Mouse (Mus musculus): Measurements from ENCODE around the gene Trim29. TPM values are rescaled to one million over a fixed set of nuclear protein-coding genes. Genes with fewer than 3 reads are reported as not detected.
A peak's percentile ranks its signal among the peaks of the same experiment; 100 is the strongest.

Gene Trim29
- polyA plus RNA-seq, 1 experiment, result 62.9 TPM

DNA sequence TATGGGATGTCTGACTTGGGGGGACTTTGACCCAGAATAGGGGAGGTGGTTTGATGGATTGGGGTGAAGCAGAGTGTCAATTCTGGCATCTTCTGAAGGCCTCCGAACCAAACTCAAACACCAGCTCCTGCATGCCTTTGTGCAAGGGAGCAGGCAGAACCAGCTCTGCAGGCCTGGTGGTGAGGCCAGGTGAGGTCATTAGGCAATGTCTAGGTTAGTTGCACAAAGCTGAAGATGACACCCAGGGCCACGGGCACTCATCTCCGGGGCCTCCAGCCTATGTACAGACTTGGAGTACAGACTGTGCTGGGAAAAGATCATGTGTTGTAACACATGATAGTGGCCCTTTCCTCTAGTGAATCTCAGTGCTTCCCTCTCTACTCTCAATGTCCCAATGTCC is 3.2 kb downstream of the Trim29 start:
- no peak for DNase-seq (ENCODE audit: low spot score)

GRCm38 (mm10) chr9:43315320-43315950 is 4.8 kb downstream of the Trim29 start:
- DNase-seq (ENCODE audit: low spot score), result no peak

GRCm38 (mm10) chr9:43316466-43316865 is 5.8 kb downstream of the Trim29 start:
- no peak for DNase-seq (ENCODE audit: low spot score)

DNA sequence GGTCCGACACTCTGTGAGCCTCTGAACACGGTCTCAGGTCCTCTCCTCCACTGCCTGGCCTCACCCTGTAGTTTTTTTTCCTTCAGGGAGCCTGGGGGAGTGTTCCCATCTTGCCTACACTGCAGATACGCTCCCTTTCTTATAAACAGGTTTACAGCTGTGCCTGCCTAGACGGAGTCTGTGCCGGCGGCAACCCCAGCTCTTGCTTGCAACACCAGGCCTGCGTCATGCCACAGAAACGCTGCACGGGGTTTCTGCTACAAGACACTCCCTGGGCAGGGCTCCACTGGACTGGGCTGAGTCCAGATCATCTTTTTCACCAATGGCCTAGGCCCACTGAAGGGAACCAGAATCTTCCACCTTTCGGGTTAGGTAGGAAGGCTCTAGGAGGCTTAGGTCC is 8.0 kb downstream of the Trim29 start:
- DNase-seq (ENCODE audit: low spot score), result no peak

DNA sequence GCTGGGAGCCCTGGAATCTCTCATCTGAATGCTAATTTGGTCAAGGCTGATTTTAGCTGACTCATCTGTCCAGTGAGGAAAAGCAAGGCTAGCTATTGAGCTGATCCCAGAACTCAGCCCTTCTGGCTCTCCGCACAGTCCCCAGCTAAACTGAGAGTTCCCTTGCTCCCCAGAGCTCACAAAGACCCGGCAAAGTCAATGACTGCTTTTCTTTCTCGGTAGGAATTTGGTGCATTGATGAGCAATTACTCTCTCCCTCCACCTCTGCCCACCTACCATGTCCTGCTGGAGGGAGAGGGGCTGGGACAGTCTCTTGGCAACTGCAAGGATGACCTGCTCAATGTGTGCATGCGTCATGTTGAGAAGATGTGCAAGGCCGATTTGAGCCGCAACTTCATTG is 11.3 kb downstream of the Trim29 start:
- DNase-seq (ENCODE audit: low spot score), result no peak

GRCm38 (mm10) chr9:43322666-43323065 is 12.0 kb downstream of the Trim29 start:
- DNase-seq (ENCODE audit: low spot score), result no peak

DNA sequence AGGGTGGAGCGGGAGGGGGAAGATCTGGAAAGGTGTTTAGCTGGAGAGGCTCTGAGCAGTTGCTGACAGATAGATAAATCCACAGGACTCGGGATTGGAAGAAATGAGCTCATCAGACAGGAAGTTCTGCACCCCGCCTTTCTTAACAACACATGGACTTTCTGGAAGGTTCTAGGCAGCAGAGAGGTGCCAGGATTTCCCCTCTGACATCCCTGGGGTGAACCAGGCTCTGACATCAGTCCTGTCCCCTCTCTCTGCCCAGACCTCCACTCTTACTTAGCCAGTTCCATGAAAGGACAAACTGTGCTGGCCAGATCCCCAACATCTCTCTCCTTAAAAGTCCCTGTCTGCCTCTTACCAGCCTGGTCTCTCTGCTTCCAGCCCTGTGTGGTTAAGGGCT is 14.8 kb downstream of the Trim29 start:
- DNase-seq (ENCODE audit: low spot score), result no peak

- peak; percentile 52 for DNase-seq (ENCODE audit: low spot score)
These were observed 15.5 kb downstream of the Trim29 start for GRCm38 (mm10) chr9:43326015-43326631.

- DNase-seq (ENCODE audit: low spot score), result no peak
These were observed 16.8 kb downstream of the Trim29 start for GRCm38 (mm10) chr9:43327182-43328129.

- DNase-seq (ENCODE audit: low spot score), result no peak
These were observed 19.8 kb downstream of the Trim29 start for GRCm38 (mm10) chr9:43330426-43330825.

- DNase-seq (ENCODE audit: low spot score), result no peak
These were observed 21.1 kb downstream of the Trim29 start for GRCm38 (mm10) chr9:43331476-43332471.

DNA sequence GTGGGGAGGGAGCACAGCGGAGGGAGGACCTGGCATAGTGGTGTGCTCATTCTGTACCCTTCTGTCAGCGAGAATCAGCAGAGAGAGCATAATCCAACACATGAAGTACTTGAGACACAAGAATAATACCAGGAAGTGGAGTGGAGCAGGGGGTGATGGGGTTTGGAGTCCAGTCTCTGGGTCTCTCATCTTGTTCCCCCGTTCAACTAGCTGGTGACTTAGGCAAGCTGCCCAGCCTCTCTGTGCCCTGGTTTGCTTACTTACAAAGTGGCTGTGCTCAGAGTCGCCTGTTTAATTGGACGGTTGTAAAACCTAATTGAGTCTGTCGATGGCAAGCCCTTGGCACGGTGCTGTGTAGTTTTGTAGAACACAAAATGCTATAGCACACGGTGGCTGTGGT is 23.8 kb downstream of the Trim29 start:
- no peak for DNase-seq (ENCODE audit: low spot score)

- DNase-seq (ENCODE audit: low spot score), result no peak
These were observed 27.0 kb downstream of the Trim29 start for GRCm38 (mm10) chr9:43337636-43338035.

DNA sequence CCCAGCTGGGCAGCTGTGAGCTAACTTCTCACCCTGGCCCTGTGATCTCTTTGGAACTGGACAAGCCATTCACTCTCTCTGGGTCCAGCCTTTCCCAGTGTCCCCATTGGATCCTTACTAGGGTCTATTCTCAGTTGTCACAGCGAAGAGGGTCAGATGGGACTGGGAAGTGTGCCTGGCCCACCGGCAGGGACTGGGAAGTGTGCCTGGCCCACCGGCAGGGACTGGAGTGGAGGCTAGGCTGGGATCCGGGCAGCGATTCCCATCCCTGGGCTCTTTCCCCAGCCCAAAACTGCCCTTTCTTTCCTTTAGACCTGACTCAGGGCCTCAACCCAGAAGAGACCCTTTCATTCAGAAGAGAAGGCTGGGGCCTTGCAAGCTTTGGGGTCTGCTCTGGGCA is 27.4 kb downstream of the Trim29 start:
- DNase-seq (ENCODE audit: low spot score), result no peak

DNA sequence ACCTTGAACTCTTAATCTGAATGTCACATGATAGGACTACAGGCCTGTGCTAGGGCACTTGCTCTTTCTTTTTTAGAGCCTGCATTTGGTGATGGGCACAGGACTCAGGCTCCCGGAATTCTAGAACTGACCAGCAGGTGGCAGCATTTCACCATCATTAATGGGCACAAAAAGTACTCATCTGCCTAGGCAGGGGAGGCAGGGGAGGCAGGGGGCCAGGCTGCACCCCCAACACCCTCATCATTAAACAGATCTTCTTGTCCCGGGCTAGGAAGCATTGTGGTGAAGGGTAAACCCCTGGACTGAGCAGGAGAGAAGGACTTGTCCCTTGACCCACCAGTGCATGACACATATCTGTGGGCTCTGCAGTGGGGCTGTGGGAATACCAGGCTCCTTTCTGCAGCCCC is 29.0 kb downstream of the Trim29 start:
- DNase-seq (ENCODE audit: low spot score), result no peak

DNA sequence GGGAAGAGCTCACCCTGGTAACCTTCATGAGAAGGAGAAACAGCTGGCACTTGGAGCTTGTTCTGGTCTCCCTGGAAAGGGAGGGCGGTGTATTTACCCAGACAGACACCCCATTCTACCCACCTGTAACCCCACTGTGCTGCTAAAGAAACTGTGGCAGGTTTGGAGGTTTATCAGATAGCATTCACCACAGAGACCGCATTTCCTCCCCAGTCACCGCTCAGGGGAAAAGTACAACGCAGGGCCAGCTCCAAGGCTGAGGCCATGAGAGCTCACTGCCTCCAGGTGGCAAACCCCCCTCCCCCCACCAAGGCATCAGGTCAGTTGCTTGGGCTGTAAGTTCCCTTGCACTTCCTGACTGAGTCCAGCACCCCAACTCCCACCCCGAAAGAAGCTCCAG is 39.4 kb downstream of the Trim29 start:
- DNase-seq (ENCODE audit: low spot score), result no peak

DNA sequence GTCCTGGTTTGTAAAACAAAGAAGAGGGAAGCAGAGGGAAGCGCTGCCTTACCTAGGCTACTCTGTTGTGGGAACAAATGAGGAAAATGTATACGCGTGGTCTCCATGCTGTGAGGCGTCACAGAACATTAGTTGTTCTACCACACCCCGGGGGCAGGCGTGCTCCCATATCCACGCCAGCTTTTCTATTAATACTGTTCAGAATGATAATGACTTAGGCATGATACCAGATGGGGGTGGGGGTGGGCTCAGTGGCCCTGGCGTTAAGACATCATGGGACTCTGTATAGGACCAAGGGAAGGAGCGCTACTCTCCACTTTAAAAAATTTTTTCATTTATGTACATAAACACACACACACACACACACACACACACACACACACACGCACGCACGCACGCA is 40.4 kb downstream of the Trim29 start:
- DNase-seq (ENCODE audit: low spot score), result no peak

DNA sequence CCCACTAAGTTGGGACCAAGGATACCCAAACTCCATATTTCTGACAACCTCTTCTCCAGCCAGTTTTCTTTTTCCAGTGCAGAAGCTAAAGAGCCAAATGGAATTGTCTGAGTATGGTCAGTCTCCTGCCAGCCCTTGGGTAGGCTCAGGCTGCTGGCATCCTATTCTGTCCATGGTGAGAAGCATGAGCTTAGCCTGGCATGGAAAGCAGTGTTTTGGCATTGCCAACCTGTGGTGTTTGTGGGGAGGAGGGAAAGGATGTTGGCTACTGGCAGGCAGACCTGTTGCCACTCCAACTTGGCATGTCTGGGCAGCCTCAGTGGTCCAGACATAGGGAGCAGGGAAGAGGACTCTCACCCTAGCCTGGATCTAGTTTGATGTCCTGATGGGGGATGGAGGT is 46.4 kb downstream of the Trim29 start:
- no peak for DNase-seq (ENCODE audit: low spot score)

DNA sequence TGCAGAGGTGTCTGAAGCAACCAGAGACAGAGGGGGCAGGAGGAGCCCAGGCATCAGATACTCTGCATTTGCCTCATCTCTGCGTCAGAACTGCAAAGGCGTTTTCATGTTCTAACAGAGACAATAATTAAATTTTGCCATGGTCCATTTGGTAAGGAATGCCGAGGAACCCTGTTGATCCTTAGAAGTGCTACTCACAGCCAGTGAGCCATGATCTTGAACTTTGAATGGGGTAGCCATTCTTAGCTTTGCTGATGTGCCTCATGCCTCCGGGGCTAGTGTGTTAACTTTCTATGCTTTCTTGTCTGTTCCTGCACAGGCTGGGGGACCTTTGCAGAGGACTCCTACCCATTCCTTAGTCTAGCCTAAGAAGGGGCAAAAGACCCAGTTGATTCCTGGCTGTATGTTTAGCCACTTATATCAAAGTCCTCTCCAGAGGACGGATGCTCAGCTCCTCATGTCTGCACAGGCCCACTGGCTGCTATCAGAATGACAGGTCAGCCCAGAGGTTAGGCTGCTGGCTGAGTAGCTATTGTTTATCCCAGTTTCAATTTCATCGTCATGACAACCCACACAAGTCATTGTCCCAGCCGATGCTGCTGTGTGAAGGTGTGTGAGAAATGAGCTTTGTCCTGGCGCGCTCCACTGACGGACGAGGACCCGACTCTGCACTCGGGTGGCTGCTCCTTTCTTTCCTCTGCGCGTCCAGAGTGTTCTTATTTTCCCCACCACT is 48.1 kb downstream of the Trim29 start:
- no peak for DNase-seq (ENCODE audit: low spot score)

DNA sequence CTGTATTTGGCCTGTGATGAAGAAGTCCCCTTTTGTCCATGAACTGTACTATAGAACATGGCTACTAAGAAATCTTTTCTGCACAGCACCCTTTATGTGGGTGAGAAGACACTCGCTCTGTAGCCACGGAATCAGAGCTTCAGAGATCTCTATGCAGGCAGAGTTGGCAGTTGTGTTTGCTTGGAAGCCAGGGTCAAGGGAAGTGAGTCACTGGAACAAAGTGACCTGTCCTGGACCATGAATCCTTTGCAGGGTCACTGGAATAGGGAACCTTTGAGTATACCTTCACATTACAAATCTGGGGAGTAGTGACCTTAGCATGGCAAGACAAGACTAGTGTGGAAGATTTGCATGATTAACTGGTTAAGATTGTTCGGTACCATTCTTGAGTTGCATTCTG is 58.1 kb downstream of the Trim29 start:
- no peak for DNase-seq (ENCODE audit: low spot score)

GRCm38 (mm10) chr9:43383871-43384270 is 73.2 kb downstream of the Trim29 start:
- no peak for DNase-seq (ENCODE audit: low spot score)
